Mouse (Mus musculus) CH12.LX (cell line): Measurements from ENCODE around the gene Dnah3. TPM values are rescaled to one million over a fixed set of nuclear protein-coding genes. Genes with fewer than 3 reads are reported as not detected.

Experiments used
- DNase-seq: peaks from one replicate; pipeline ENCODE4 v3.0.0-alpha.2; 2013; ENCODE audit errors: extremely low read depth
- H3K27ac ChIP-seq: 2 replicates; pipeline ENCODE4 v1.5.1; 2012; ENCODE audit warnings: low read depth, mild to moderate bottlenecking, control low read depth, moderate library complexity; ENCODE audit not compliant: insufficient read depth
- H3K27me3 ChIP-seq: replicated peaks from 2 replicates; pipeline ENCODE3; 2012; ENCODE audit warnings: inconsistent platforms
- H3K36me3 ChIP-seq, 2 experiments: replicated peaks in 1 of 2; 2 replicates each; pipeline versions ENCODE3 to v1.6.1; 2012; ENCODE audit warnings: inconsistent platforms in 1 of 2, low read length in 1 of 2, mild to moderate bottlenecking in 1 of 2, mixed read lengths in 1 of 2, moderate library complexity in 1 of 2; ENCODE audit not compliant: control insufficient read depth in 1 of 2, insufficient read depth in 1 of 2
- H3K4me1 ChIP-seq, 2 experiments: 2 replicates each; pipeline ENCODE4 v1.6.1; 2012; ENCODE audit warnings: inconsistent platforms in 1 of 2, moderate library complexity in 1 of 2; ENCODE audit not compliant: insufficient read depth in 2 of 2, control insufficient read depth in 1 of 2
- H3K4me2 ChIP-seq: 2 replicates; pipeline ENCODE4 v1.6.1; 2012; ENCODE audit warnings: low read depth, mild to moderate bottlenecking, control low read depth; ENCODE audit not compliant: poor library complexity, insufficient read depth, severe bottlenecking
- H3K4me3 ChIP-seq, 3 experiments: fragments of 150-350 bp in 1 of 3; sonication (generic) in 1 of 3; replicated peaks in 1 of 3; 2 replicates each; pipeline versions ENCODE3 to v1.5.1; 2011 to 2012; ENCODE audit warnings: low read depth in 2 of 3, low read length in 2 of 3, mild to moderate bottlenecking in 2 of 3, moderate library complexity in 2 of 3, control low read depth in 1 of 3, improper control_type of control experiment in 1 of 3, inconsistent platforms in 1 of 3, mixed read lengths in 1 of 3; ENCODE audit not compliant: poor library complexity in 1 of 3
- H3K79me2 ChIP-seq: replicated peaks from 2 replicates; pipeline ENCODE4 v1.6.1; 2012; ENCODE audit warnings: mild to moderate bottlenecking, moderate library complexity; ENCODE audit not compliant: control insufficient read depth, poor library complexity, insufficient read depth, severe bottlenecking; ENCODE audit errors: extremely low read depth
- H3K9ac ChIP-seq: 2 replicates; pipeline ENCODE4 v1.6.1; 2012; ENCODE audit warnings: low read depth, mild to moderate bottlenecking, control low read depth, moderate library complexity; ENCODE audit not compliant: insufficient read depth
- H3K9me3 ChIP-seq: replicated peaks from 2 replicates; pipeline ENCODE3; 2012; ENCODE audit warnings: low read length, inconsistent platforms, mixed read lengths
- CHD1 ChIP-seq: IDR thresholded peaks from 2 replicates; pipeline ENCODE4 v1.6.1; 2012; ENCODE audit warnings: low read depth, low read length, improper control_type of control experiment, inconsistent platforms
- ETS1 ChIP-seq: conservative IDR thresholded peaks from 2 replicates; pipeline ENCODE4 v1.6.1; 2012; ENCODE audit warnings: low read depth, mild to moderate bottlenecking, inconsistent platforms, low read length, improper control_type of control experiment, moderate library complexity
- GABPA ChIP-seq: IDR thresholded peaks from 2 replicates; pipeline ENCODE4 v1.6.1; 2012; ENCODE audit warnings: low read depth, low read length, improper control_type of control experiment, inconsistent platforms; ENCODE audit not compliant: insufficient replicate concordance
- JUN ChIP-seq: IDR thresholded peaks from 2 replicates; pipeline ENCODE4 v1.6.1; 2011; ENCODE audit warnings: low read depth, mild to moderate bottlenecking, low read length, improper control_type of control experiment, moderate library complexity; ENCODE audit not compliant: insufficient read depth
- JUND ChIP-seq: conservative IDR thresholded peaks from 2 replicates; pipeline ENCODE4 v1.6.1; 2011; ENCODE audit warnings: low read depth, low read length, improper control_type of control experiment
- KAT2A ChIP-seq: IDR thresholded peaks from 2 replicates; pipeline ENCODE4 v1.6.1; 2012; ENCODE audit warnings: low read length, improper control_type of control experiment, inconsistent platforms; ENCODE audit not compliant: insufficient replicate concordance
- MYC ChIP-seq: IDR thresholded peaks from 2 replicates; pipeline ENCODE4 v1.6.1; 2011; ENCODE audit warnings: low read depth, mild to moderate bottlenecking, improper control_type of control experiment, low read length
- NELFE ChIP-seq: IDR thresholded peaks from 2 replicates; pipeline ENCODE4 v1.6.1; 2011; ENCODE audit warnings: low read depth, low read length, improper control_type of control experiment
- PAX5 ChIP-seq: IDR thresholded peaks from 2 replicates; pipeline ENCODE4 v1.6.1; 2012; ENCODE audit warnings: low read length, inconsistent platforms, mixed read lengths
- POLR2A ChIP-seq: IDR thresholded peaks from 2 replicates; pipeline ENCODE4 v1.6.1; 2011; ENCODE audit warnings: low read depth, mild to moderate bottlenecking, improper control_type of control experiment, low read length
- POLR2AphosphoS2 ChIP-seq: IDR thresholded peaks from 2 replicates; pipeline ENCODE4 v1.6.1; 2011; ENCODE audit warnings: low read depth, low read length, improper control_type of control experiment
- RCOR1 ChIP-seq: conservative IDR thresholded peaks from 2 replicates; pipeline ENCODE4 v1.6.1; 2012; ENCODE audit warnings: low read depth, mild to moderate bottlenecking, inconsistent platforms, low read length, improper control_type of control experiment
- SMC3 ChIP-seq: IDR thresholded peaks from 2 replicates; pipeline ENCODE4 v1.6.1; 2011; ENCODE audit warnings: low read depth, low read length, improper control_type of control experiment
- TBP ChIP-seq: conservative IDR thresholded peaks from 2 replicates; pipeline ENCODE4 v1.6.1; 2011; ENCODE audit warnings: low read depth, low read length, improper control_type of control experiment
- UBTF ChIP-seq: IDR thresholded peaks from 2 replicates; pipeline ENCODE4 v1.6.1; 2012; ENCODE audit warnings: low read depth, mild to moderate bottlenecking, inconsistent platforms, low read length, improper control_type of control experiment, moderate library complexity
- ZKSCAN1 ChIP-seq: IDR thresholded peaks from 2 replicates; pipeline ENCODE4 v1.6.1; 2012; ENCODE audit warnings: low read depth, inconsistent platforms, low read length, improper control_type of control experiment, borderline replicate concordance
- ZNF384 ChIP-seq: IDR thresholded peaks from 2 replicates; pipeline ENCODE4 v1.6.1; 2012; ENCODE audit warnings: low read depth, low read length, improper control_type of control experiment, inconsistent platforms
- dilution Hi-C: fragments of 300-500 bp; cut with MboI; formaldehyde crosslinking; loops from 2 replicates; pipeline ENCODE4 v1.14.3; 2020; ENCODE audit warnings: low sequenced_read_pairs; ENCODE audit not compliant: extremely low pct_unique_long_range_greater_than_20kb, extremely low pct_ligation_motif_present
- in situ Hi-C: fragments of 300-500 bp; cut with MboI; formaldehyde crosslinking; loops from 3 replicates; pipeline ENCODE4 v1.14.3; 2019; ENCODE audit warnings: low sequenced_read_pairs, low pct_ligation_motif_present, low pct_unique_long_range_greater_than_20kb, mixed read lengths
- polyA plus RNA-seq: library from polyadenylated mRNA; unstranded; fragments of >175 nt; gene quantifications from 2 replicates; pipeline ENCODE4 v1.2.1, GENCODE M21; 2012; ENCODE audit warnings: low read depth; ENCODE audit not compliant: insufficient read length
- total RNA-seq, 2 experiments: library from RNA; depleted of rRNA; stranded (reverse); fragments of 300-350 nt in 1 of 2; fragments of >200 nt in 1 of 2; gene quantifications; 2 replicates each; pipeline ENCODE4 v1.2.3; 2012 to 2014

The Dnah3 gene
- total and polyA plus RNA-seq, 3 experiments, result not detected

DNA sequence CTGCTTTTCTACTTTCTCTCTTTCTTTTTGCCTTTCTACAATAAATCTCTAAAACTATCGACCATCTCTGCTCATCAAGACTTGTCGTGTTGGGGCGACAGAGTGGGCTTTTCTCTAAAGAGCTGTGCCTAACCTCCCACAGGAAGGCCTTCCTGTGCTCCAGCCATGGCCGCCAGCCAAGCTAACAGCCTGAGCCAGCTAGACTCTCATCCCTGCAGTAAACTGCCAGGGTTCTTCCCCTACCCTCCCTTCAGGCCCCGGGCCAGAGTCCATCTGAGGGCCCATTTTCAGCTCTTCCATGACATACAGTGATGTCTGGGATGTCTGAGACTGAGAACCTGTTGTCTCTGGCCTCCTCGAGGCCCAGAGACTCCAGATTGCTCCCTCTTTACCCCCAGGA is 118.8 kb downstream of the Dnah3 start:
- no peak overlapping the region for H3K9ac ChIP-seq
- no peak overlapping the region for H3K27ac ChIP-seq
- TF ChIP-seq MYC (no peak), TBP (no peak), ZKSCAN1 (no peak), ZNF384 (no peak), RCOR1 (no peak), KAT2A (no peak), GABPA (no peak), NELFE (no peak), JUN (no peak), SMC3 (no peak), POLR2AphosphoS2 (no peak), PAX5 (no peak), POLR2A (no peak), UBTF (no peak)
- no peak overlapping the region for H3K4me3 ChIP-seq
- no peaks in the 10 kb centered on the region for H3K27me3 ChIP-seq
- H3K36me3 ChIP-seq, result no peaks in the 10 kb centered on the region
- H3K79me2 ChIP-seq, result no peaks in the 10 kb centered on the region
- H3K4me2 ChIP-seq, result no peak overlapping the region
- H3K9me3 ChIP-seq, result no peaks in the 10 kb centered on the region
- peaks cover 8 to 12% of the 10 kb centered on the region in 2 experiments; a peak in 3 of 4 replicates for H3K4me1 ChIP-seq
- dilution Hi-C loops (no loop called here), in situ Hi-C loops (no loop called here)
- DNase-seq, result no peak

GRCm38 (mm10) chr7:119974214-119974613 is 120.9 kb downstream of the Dnah3 start:
- H3K36me3 ChIP-seq, result no peaks in the 10 kb centered on the region
- no peak for DNase-seq
- in situ Hi-C loops, result no loop called here
- H3K27ac ChIP-seq, result no peak overlapping the region
- H3K9ac ChIP-seq, result no peak overlapping the region
- TF ChIP-seq GABPA, result no peak
- no peak for TF ChIP-seq UBTF
- TF ChIP-seq JUND, result no peak
- TF ChIP-seq CHD1, result no peak
- no peak for TF ChIP-seq ETS1
- TF ChIP-seq, all 38 proteins: peak for 0
- peaks cover 5 to 6% of the 10 kb centered on the region in 2 experiments; a peak in 3 of 4 replicates for H3K4me1 ChIP-seq
- H3K27me3 ChIP-seq, result no peaks in the 10 kb centered on the region
- no peak overlapping the region for H3K4me2 ChIP-seq
- H3K79me2 ChIP-seq, result no peaks in the 10 kb centered on the region
- dilution Hi-C loops, result no loop called here
- H3K4me3 ChIP-seq, result no peak overlapping the region
- H3K9me3 ChIP-seq, result no peaks in the 10 kb centered on the region
